Mouse (Mus musculus) heart, embryonic 15.5 days (tissue): Measurements from ENCODE around the gene Mga. TPM values are rescaled to one million over a fixed set of nuclear protein-coding genes. Genes with fewer than 3 reads are reported as not detected.
A peak's percentile ranks its signal among the peaks of the same experiment; 100 is the strongest.

Experiments used
- ATAC-seq: fragments of 200-750 bp; cut with Nextera tagmentation; replicated peaks from 2 replicates; pipeline ENCODE4 v1.8.0; 2017; ENCODE audit warnings: low read depth, moderate TSS enrichment; ENCODE audit not compliant: insufficient number of reproducible peaks, insufficient read depth, low FRiP score
- H3K27ac ChIP-seq: fragments of 300-500 bp; sonication (generic); 2 replicates; pipeline ENCODE4 v1.5.1; 2015; ENCODE audit warnings: mild to moderate bottlenecking, inconsistent platforms
- H3K27me3 ChIP-seq: fragments of 300-500 bp; sonication (generic); 2 replicates; pipeline ENCODE4 v1.6.1; 2015; ENCODE audit warnings: inconsistent platforms
- H3K36me3 ChIP-seq: fragments of 300-500 bp; sonication (generic); 2 replicates; pipeline ENCODE4 v1.6.1; 2015; ENCODE audit warnings: mild to moderate bottlenecking, inconsistent platforms
- H3K4me1 ChIP-seq: fragments of 300-500 bp; sonication (generic); replicated peaks from 2 replicates; pipeline ENCODE4 v1.6.1; 2015; ENCODE audit warnings: inconsistent platforms
- H3K4me2 ChIP-seq: fragments of 300-500 bp; sonication (generic); 2 replicates; pipeline ENCODE4 v1.6.1; 2015; ENCODE audit warnings: inconsistent platforms, mild to moderate bottlenecking, moderate library complexity
- H3K4me3 ChIP-seq: fragments of 300-500 bp; sonication (generic); 2 replicates; pipeline ENCODE4 v1.5.1; 2015; ENCODE audit warnings: mild to moderate bottlenecking, inconsistent platforms
- H3K9ac ChIP-seq: fragments of 300-500 bp; sonication (generic); 2 replicates; pipeline ENCODE4 v1.6.1; 2015; ENCODE audit warnings: mild to moderate bottlenecking, inconsistent platforms
- H3K9me3 ChIP-seq: fragments of 300-500 bp; sonication (generic); replicated peaks from 2 replicates; pipeline ENCODE4 v1.6.1; 2016; ENCODE audit warnings: inconsistent platforms
- WGBS: fragments of 180-500 bp; shearing (Covaris S2); methylation state at CpG from one replicate; pipeline ENCODE4 v1.1.7; 2015; ENCODE audit warnings: mixed read lengths; 5-methylcytosine and 5-hydroxymethylcytosine counted together
- polyA plus RNA-seq: library from polyadenylated mRNA; unstranded; fragments of >200 nt; fragmentation: Nextera tagmentation; extraction: Ambion mirVana; gene quantifications from 2 replicates; pipeline ENCODE4 v1.2.1, GENCODE M21; 2015

Mga gene
- polyA plus RNA-seq: 19.3 and 22.0 TPM in 2 replicates

GRCm38 (mm10) chr2:119897090-119897732 is at the start of gene Mga:
Gene Mga (plus strand): TSS chr2:119897228.
- Histone ChIP-seq H3K9me3 (no peaks in the 10 kb centered on the region), H3K4me3 (peak within 1 kb of the TSS; percentile 53), H3K36me3 (no peaks in the 10 kb centered on the region), H3K9ac (peak within 1 kb of the TSS; percentile 55), H3K27me3 (no peaks in the 10 kb centered on the region), H3K4me1 (peaks cover 21% of the 10 kb centered on the region), H3K27ac (peak within 1 kb of the TSS; percentile 90), H3K4me2 (peak within 1 kb of the TSS; percentile 81)
- ATAC-seq: peak; percentile 97
- under 1% methylated on average over 58 of the region's 58 CpGs for WGBS

GRCm38 (mm10) chr2:119853811-119854210 is 43.2 kb upstream of the Mga start:
- no peak for ATAC-seq
- no peaks in the 10 kb centered on the region for H3K27me3 ChIP-seq
- WGBS: 74% methylated on average over 4 of the region's 4 CpGs
- H3K4me3 ChIP-seq: no peak overlapping the region
- H3K9ac ChIP-seq: no peak overlapping the region
- no peaks in the 10 kb centered on the region for H3K36me3 ChIP-seq
- H3K4me2 ChIP-seq: no peak overlapping the region
- no peak overlapping the region for H3K27ac ChIP-seq
- H3K9me3 ChIP-seq: no peaks in the 10 kb centered on the region
- H3K4me1 ChIP-seq: no peaks in the 10 kb centered on the region

GRCm38 (mm10) chr2:119855310-119855850 is 41.6 kb upstream of the Mga start:
- 60% methylated on average over 6 of the region's 6 CpGs for WGBS
- H3K9me3 ChIP-seq: no peaks in the 10 kb centered on the region
- no peaks in the 10 kb centered on the region for H3K27me3 ChIP-seq
- H3K36me3 ChIP-seq: no peaks in the 10 kb centered on the region
- no peak overlapping the region for H3K4me2 ChIP-seq
- H3K4me3 ChIP-seq: no peak overlapping the region
- H3K4me1 ChIP-seq: no peaks in the 10 kb centered on the region
- no peak overlapping the region for H3K27ac ChIP-seq
- ATAC-seq: no peak
- no peak overlapping the region for H3K9ac ChIP-seq

GRCm38 (mm10) chr2:119857341-119857740 is 39.7 kb upstream of the Mga start:
- Histone ChIP-seq H3K4me1 (no peaks in the 10 kb centered on the region), H3K36me3 (no peaks in the 10 kb centered on the region), H3K4me2 (no peak overlapping the region), H3K27ac (no peak overlapping the region), H3K4me3 (no peak overlapping the region), H3K9ac (no peak overlapping the region), H3K9me3 (no peaks in the 10 kb centered on the region), H3K27me3 (peaks cover 2% of the 10 kb centered on the region; the same call in 1 of the 2 replicates)
- WGBS: 90% methylated on average over 2 of the region's 2 CpGs
- no peak for ATAC-seq

GRCm38 (mm10) chr2:119864484-119864883 is 32.5 kb upstream of the Mga start:
- no peaks in the 10 kb centered on the region for H3K36me3 ChIP-seq
- WGBS: 61% methylated on average over 4 of the region's 4 CpGs
- no peaks in the 10 kb centered on the region for H3K9me3 ChIP-seq
- H3K27me3 ChIP-seq: peaks cover 4% of the 10 kb centered on the region; the same call in 1 of the 2 replicates
- H3K4me3 ChIP-seq: no peak overlapping the region
- ATAC-seq: no peak
- no peak overlapping the region for H3K4me2 ChIP-seq
- H3K27ac ChIP-seq: no peak overlapping the region
- no peaks in the 10 kb centered on the region for H3K4me1 ChIP-seq
- no peak overlapping the region for H3K9ac ChIP-seq

- peak overlapping the region; percentile 96 for H3K4me2 ChIP-seq
- under 1% methylated on average over 73 of the region's 73 CpGs for WGBS
- H3K36me3 ChIP-seq: no peaks in the 10 kb centered on the region
- ATAC-seq: peak; percentile 89
- H3K9me3 ChIP-seq: no peaks in the 10 kb centered on the region
- peak overlapping the region; percentile 63 for H3K9ac ChIP-seq
- peaks cover 4% of the 10 kb centered on the region; the same call in 1 of the 2 replicates for H3K4me1 ChIP-seq
- H3K27me3 ChIP-seq: no peaks in the 10 kb centered on the region
- H3K27ac ChIP-seq: peak overlapping the region; percentile 74
- H3K4me3 ChIP-seq: peak overlapping the region; percentile 63
These were observed 24.5 kb upstream of the Mga start for GRCm38 (mm10) chr2:119872371-119873104.

GRCm38 (mm10) chr2:119873105-119873464 is 23.9 kb upstream of the Mga start:
- Histone ChIP-seq H3K9me3 (no peaks in the 10 kb centered on the region), H3K36me3 (no peaks in the 10 kb centered on the region), H3K27me3 (no peaks in the 10 kb centered on the region), H3K4me3 (peak overlapping the region; percentile 63), H3K27ac (peak overlapping the region; percentile 74), H3K4me2 (peak overlapping the region; percentile 96), H3K9ac (peak overlapping the region; percentile 63), H3K4me1 (peaks cover 4% of the 10 kb centered on the region; the same call in 1 of the 2 replicates)
- peak; percentile 88 for ATAC-seq
- under 1% methylated on average over 39 of the region's 39 CpGs for WGBS

GRCm38 (mm10) chr2:119875981-119876380 is 21.0 kb upstream of the Mga start:
- Histone ChIP-seq H3K4me3 (no peak overlapping the region), H3K9me3 (no peaks in the 10 kb centered on the region), H3K4me2 (no peak overlapping the region), H3K4me1 (peaks cover 4% of the 10 kb centered on the region; the same call in 1 of the 2 replicates), H3K27ac (no peak overlapping the region), H3K36me3 (no peaks in the 10 kb centered on the region), H3K27me3 (no peaks in the 10 kb centered on the region), H3K9ac (no peak overlapping the region)
- ATAC-seq: no peak

- 83% methylated on average over 3 of the region's 3 CpGs for WGBS
These were observed 9.8 kb upstream of the Mga start for GRCm38 (mm10) chr2:119887201-119887600.

GRCm38 (mm10) chr2:119896553-119897089 is 407 bp upstream of the Mga start:
- ATAC-seq: peak; percentile 75
- no peaks in the 10 kb centered on the region for H3K9me3 ChIP-seq
- 15% methylated on average over 19 of the region's 19 CpGs for WGBS
- peak overlapping the region; percentile 90 for H3K27ac ChIP-seq
- H3K4me3 ChIP-seq: peak overlapping the region; percentile 53
- H3K9ac ChIP-seq: peak overlapping the region; percentile 55
- H3K27me3 ChIP-seq: no peaks in the 10 kb centered on the region
- H3K4me2 ChIP-seq: peak overlapping the region; percentile 81
- H3K4me1 ChIP-seq: peaks cover 21% of the 10 kb centered on the region
- H3K36me3 ChIP-seq: no peaks in the 10 kb centered on the region

More at GRCm38 (mm10) chr2:119887201-119887600, 9.8 kb upstream of the Mga start:
- no peak overlapping the region for H3K4me3 ChIP-seq
- no peak overlapping the region for H3K4me2 ChIP-seq
- ATAC-seq: no peak
- peaks cover 5% of the 10 kb centered on the region; the same call in 1 of the 2 replicates for H3K4me1 ChIP-seq
- no peaks in the 10 kb centered on the region for H3K9me3 ChIP-seq
- H3K36me3 ChIP-seq: no peaks in the 10 kb centered on the region
- no peak overlapping the region for H3K27ac ChIP-seq
- no peaks in the 10 kb centered on the region for H3K27me3 ChIP-seq
- no peak overlapping the region for H3K9ac ChIP-seq

- Histone ChIP-seq H3K36me3 (peaks cover 7% of the 10 kb centered on the region; the same call in 1 of the 2 replicates), H3K4me3 (peak overlapping the region; percentile 53), H3K27ac (peak overlapping the region; percentile 90), H3K9me3 (no peaks in the 10 kb centered on the region), H3K4me1 (peaks cover 23% of the 10 kb centered on the region), H3K4me2 (peak overlapping the region; percentile 81), H3K27me3 (no peaks in the 10 kb centered on the region), H3K9ac (peak overlapping the region; percentile 55)
- ATAC-seq: peak; percentile 41; the same call in 1 of the 2 replicates
- WGBS: 4% methylated on average over 19 of the region's 19 CpGs
These were observed 1.1 kb downstream of the Mga start for GRCm38 (mm10) chr2:119898141-119898594.
